In the genomic region with DNA sequence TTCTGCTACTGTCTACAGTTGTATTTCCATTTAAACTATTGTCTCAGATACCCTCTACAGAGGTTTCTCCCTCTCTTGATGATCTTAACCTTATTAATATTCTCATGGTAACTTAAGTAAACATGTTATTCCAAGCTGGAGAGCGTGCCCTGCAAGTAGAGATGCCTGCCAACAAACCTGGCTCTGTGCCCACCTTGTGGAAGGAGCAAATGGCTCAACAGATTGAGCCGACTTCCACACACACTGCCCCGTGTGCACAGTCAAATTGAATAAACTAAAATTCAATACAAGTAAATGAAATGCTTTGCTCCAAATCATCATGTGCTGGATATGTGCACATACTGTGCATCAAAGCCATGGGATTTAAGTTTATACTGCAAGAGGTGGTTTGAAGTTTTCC, we compare ENCODE assay signal across 9 mouse cellular contexts. TPM values are rescaled to one million over a fixed set of nuclear protein-coding genes. Genes with fewer than 3 reads are reported as not detected.
DNase-seq lines count a peak whose midpoint lies in the region; ATAC-seq and TF ChIP-seq lines count a peak whose summit lies in the region.
"Had no signal": no experiment of that assay in that cellular context is flagged by ENCODE, and none has a peak within 500 bp of the region (broad histone marks: within the 10 kb centered on the region; RNA-seq: fewer than 3 reads in every experiment).

No protein-coding gene starts in this region.

- no peak for ATAC-seq in kidney, embryonic 14.5 days (ENCODE audit: low FRiP score, low TSS enrichment)
- ATAC-seq: Patski had no signal

- WGBS in kidney, adult 2 months: 8% methylated on average over 3 of the region's 3 CpGs
- WGBS in kidney, embryonic 14.5 days: 70% methylated on average over 3 of the region's 3 CpGs

- no peaks in the 10 kb centered on the region for H3K27me3 ChIP-seq in kidney, adult 2 months (replicated peaks; ENCODE audit: control insufficient read depth, insufficient read depth, low read length)
- H3K27me3 ChIP-seq in kidney, embryonic 14.5 days (ENCODE audit: control insufficient read depth, insufficient read depth, low read length): no peaks in the 10 kb centered on the region

- no peaks in the 10 kb centered on the region for H3K36me3 ChIP-seq in kidney, adult 2 months (ENCODE audit: control insufficient read depth, insufficient read depth, low read length)
- no peaks in the 10 kb centered on the region for H3K36me3 ChIP-seq in kidney, embryonic 14.5 days (ENCODE audit: control insufficient read depth, insufficient read depth, low read length)

- intact Hi-C loops in gastrocnemius, adult 2 months (cut with DNase I): no loop called here

- H3K4me2 ChIP-seq in kidney, embryonic 14.5 days (replicated peaks; ENCODE audit: low read depth, low read length): no peak overlapping the region

- H3K9me3 ChIP-seq in kidney, embryonic 14.5 days (ENCODE audit: control insufficient read depth, low read length): no peaks in the 10 kb centered on the region

- peak; percentile 72 for DNase-seq in kidney, adult 2 months
- DNase-seq in brain, embryonic 14.5 days (ENCODE audit: low read depth): peak; percentile 90
- peak; percentile 81 for DNase-seq in gastrocnemius, adult 2 months
- DNase-seq in layer of hippocampus, postnatal 14 days (ENCODE audit: low spot score in 2 of 2): peak; percentile 84 to 92
- peak; percentile 52 for DNase-seq in ovary, postnatal 36 days (ENCODE audit: low spot score)
- DNase-seq in thymus, adult 18-20 months: no peak
- no peak for DNase-seq in spleen, adult 18-20 months

- no peaks in the 10 kb centered on the region for H3K4me1 ChIP-seq in kidney, adult 2 months (ENCODE audit: control insufficient read depth, insufficient read depth, low read length)
- H3K4me1 ChIP-seq in kidney, embryonic 14.5 days (ENCODE audit: control insufficient read depth, insufficient read depth, low read length): no peaks in the 10 kb centered on the region

- no peak for TF ChIP-seq POLR2A in kidney, adult 2 months (IDR thresholded peaks at IDR 0.05; ENCODE audit: low read depth, low read length)
- TF ChIP-seq POLR2A in brain, embryonic 14.5 days (IDR thresholded peaks at IDR 0.05; ENCODE audit: borderline replicate concordance, extremely low read depth, insufficient read depth, insufficient read length, poor library complexity, severe bottlenecking): no peak

- no peak overlapping the region for H3K9ac ChIP-seq in kidney, embryonic 14.5 days (ENCODE audit: low read depth, low read length)

- no peak overlapping the region for H3K27ac ChIP-seq in kidney, adult 2 months (ENCODE audit: insufficient read depth, low read depth, low read length)
- no peak overlapping the region for H3K27ac ChIP-seq in kidney, embryonic 14.5 days (ENCODE audit: low read depth, low read length)
- no peak overlapping the region for H3K27ac ChIP-seq in gastrocnemius, adult 2 months

- H3K4me3 ChIP-seq in kidney, adult 2 months (ENCODE audit: insufficient read depth, low read depth, low read length): no peak overlapping the region
- no peak overlapping the region for H3K4me3 ChIP-seq in kidney, embryonic 14.5 days (ENCODE audit: low read length)
- H3K4me3 ChIP-seq in gastrocnemius, adult 2 months: no peak overlapping the region

- no peak for TF ChIP-seq CTCF in kidney, adult 2 months (conservative IDR thresholded peaks at IDR 0.05; ENCODE audit: insufficient read depth, insufficient read length, low read depth, low read length)
- TF ChIP-seq CTCF in brain, embryonic 14.5 days (IDR thresholded peaks at IDR 0.05; ENCODE audit: borderline replicate concordance, extremely low read depth, insufficient read depth, insufficient read length): no peak
- no peak for TF ChIP-seq CTCF in gastrocnemius, adult 2 months (IDR thresholded peaks at IDR 0.05)

RNA-seq across cellular contexts. Expression of a gene that starts 14.1 kb away (rescaled TPM):
- 0.08 TPM in 1 of 2 replicates, not detected in the other for polyA plus RNA-seq in kidney, adult 2 months (2012; rRNA removed)
- not detected in 2 replicates for polyA plus RNA-seq in kidney, embryonic 14.5 days (2014; fragmentation: Nextera tagmentation; extraction: Ambion mirVana)
- 0.57 and 0.60 TPM in 2 replicates for polyA plus RNA-seq in brain, embryonic 14.5 days (2012; rRNA removed)
- not detected for total RNA-seq in gastrocnemius, adult 2 months (2021)
- total RNA-seq in layer of hippocampus, postnatal 14 days (2021): under 1 TPM; 0.26 to 0.39 TPM
- polyA plus RNA-seq: Patski had no signal

RNA-seq across cellular contexts. Expression of a gene that starts 40.0 kb away (rescaled TPM):
- 94.4 and 107 TPM in 2 replicates for polyA plus RNA-seq in kidney, adult 2 months (2012; rRNA removed)
- 67.7 and 110 TPM in 2 replicates for polyA plus RNA-seq in kidney, embryonic 14.5 days (2014; fragmentation: Nextera tagmentation; extraction: Ambion mirVana)
- polyA plus RNA-seq in brain, embryonic 14.5 days (2012; rRNA removed): 42.7 and 42.8 TPM in 2 replicates
- total RNA-seq in gastrocnemius, adult 2 months (2021): 10 to 100 TPM; 20.0 to 23.0 TPM
- 10 to 100 TPM; 55.3 to 57.5 TPM for total RNA-seq in layer of hippocampus, postnatal 14 days (2021)

Comparison
In these comparisons a context has a peak if more than half of its experiments do, and no peak if none do; other contexts are left out.
1. DNase-seq: peak in kidney, adult 2 months (single experiment), brain, embryonic 14.5 days (single experiment), gastrocnemius, adult 2 months (single experiment), layer of hippocampus, postnatal 14 days (2 of 2) and ovary, postnatal 36 days (single experiment); none in thymus, adult 18-20 months (0 of 2) and spleen, adult 18-20 months (0 of 2).